Mouse (Mus musculus) kidney, adult 8-10 months (tissue): ENCODE data around the gene Tmem60.
A peak's percentile ranks its signal among the peaks of the same experiment; 100 is the strongest.

ENCODE experiments used
- DNase-seq, 2 experiments: peaks; one replicate each; pipeline ENCODE4 v3.0.0; 2022

Gene Tmem60

DNA sequence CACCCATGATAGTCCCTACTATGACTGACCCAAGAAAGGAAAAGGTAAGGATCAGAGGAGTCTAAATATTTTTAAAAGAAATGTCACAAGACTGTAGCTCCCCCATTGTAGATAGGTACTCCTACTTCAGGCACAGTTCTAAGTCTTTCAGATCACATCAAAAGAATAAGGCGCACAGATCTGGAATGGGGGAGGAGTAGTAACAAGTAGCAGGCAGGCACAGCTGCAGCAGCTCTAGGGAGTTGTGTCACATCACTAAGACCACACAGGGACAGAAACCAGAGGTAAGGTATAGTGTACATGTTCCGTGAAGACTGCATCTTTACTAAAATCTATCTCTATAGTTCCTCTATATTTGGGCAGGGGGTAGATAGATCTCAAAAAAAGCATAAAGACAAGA, 29.8 kb downstream of the Tmem60 start:
- DNase-seq: no peak

DNA sequence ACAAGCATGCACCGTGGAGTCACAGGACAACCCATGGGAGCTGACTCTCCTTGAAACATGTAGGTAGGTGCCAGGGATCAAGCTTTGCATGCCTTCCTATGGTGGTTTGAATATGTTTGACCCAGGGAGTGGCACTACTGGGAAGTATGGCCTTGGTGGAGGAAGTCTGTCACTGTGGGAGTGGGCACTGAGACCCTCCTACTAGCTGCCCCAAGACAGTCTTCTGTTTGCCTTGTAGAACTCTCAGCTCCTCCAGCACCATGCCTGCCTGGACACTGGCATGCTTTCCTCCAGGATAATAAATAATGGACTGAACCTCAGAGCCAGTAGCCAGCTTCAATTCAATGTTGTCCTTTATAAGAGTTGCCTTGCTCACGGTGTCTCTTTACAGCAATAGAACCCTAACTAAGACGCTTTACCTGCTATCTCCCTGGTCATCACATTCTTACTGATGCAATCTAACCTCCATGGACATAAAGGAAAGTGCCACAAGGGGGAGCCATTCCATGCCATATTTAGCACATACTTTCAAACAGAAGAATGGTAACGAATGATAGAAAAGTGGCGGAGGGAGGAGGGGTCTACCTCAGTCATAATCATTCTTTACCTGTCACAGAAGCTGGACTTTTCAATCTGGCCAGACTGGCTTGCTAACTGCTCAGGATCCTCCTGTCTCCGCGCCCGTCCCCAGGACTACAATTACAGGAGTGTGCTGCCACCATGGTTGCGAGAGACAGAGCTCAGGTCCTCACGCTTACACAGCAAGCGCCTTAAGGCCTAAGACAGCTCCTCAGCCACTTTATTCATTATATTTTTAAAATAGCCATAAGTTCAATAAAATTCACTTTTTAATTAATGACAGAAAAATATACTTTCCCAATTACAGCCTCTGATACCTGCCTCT, 31.6 kb downstream of the Tmem60 start:
- DNase-seq: peak; percentile 59 to 84

DNA sequence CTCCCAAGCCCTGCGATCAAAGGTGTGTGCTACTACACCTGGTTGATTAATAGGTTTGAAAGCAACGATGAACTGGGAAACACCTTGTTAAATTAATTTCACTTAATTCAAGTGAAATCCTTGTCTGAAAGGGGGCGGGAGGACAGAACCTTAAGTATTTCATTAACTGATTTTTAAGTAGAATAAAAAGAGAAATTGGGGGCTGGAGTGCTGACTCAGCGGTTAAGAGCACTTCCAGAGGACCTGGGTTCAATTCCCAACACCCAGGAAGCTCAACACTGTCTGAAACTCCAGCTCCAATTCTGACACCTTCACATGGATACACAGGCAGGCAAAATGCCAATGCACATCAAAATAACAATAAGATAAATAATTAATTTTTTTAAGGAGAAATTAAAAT, 37.0 kb downstream of the Tmem60 start:
- no peak for DNase-seq

DNA sequence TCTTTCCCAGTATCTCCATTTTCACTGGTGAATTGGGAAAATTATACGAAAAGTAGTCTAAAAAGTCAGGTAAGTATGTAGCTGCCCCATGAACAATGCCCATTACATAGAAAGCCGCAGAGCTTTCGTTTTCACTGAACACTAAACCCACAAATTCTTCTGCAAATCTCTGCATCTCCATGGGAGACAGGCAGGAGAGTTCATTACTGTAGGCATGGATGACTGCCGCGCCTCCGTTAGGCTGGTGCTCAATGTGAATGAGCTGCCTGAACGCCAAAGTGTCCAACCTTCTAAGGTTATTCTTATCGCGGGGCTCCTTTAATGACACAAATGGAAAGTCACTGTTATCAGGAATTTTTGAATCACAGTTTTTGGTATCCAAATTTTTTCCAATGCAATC, 37.6 kb downstream of the Tmem60 start:
- no peak for DNase-seq

DNA sequence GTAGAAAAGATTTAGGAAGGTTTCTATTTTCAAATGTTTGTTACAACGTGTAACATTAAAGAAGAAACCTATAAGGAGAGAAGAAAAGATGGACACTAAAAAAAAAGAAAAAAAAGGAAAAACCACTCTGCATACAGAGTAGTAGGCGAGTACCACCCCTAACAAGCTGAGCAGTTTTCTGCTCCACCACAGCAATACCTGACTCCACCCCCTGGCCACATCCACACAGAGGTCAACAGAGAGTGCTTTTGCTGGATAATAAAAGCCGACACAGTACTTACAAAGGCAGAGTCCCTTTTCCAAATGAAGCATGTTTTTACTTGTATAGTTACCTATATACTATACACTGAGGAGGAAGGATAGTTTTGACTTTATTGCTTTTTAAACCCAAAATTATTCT, 42.6 kb downstream of the Tmem60 start:
- no peak for DNase-seq

DNA sequence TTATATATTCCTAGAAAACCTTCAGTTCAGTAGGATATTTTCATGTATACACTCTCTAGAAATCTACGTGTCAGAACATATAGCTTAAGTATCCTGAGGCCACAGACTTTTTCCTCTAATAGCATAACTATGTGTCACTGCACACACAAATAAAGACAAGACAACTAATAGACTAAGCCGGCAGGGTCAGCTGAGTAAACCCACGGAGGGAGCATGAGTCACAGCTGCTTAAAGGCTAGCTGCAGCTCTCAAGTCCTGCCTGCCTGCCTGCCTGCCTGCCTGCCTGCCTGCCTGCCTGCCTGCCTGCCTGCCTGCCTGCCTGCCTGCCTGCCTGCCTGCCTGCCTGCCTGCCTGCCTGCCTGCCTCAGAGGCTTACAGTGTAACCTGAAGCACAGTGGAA, 43.5 kb downstream of the Tmem60 start:
- DNase-seq: no peak

DNA sequence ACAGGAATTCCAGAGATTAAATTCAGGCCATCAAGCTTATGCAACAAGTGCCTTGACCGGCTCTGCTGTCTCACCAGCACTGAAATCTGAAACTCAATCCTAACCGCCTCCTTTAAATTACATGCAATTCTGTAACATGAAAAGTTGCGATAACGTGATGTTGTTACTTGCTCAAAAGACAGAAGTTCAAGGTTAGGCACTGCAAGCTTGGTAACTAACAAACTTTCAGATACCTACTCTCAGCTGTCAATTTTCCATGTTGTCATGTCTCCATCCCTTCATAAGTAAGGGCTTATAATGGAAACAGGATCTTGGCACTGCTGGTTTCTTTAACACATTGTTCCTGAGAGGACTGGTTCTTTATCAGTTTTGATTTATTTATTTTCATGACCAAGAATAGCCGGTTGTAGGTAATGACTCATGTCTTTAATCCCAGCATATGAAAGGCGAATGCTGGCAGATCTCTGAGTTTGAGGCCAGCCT, 47.7 kb downstream of the Tmem60 start:
- DNase-seq: no peak

DNA sequence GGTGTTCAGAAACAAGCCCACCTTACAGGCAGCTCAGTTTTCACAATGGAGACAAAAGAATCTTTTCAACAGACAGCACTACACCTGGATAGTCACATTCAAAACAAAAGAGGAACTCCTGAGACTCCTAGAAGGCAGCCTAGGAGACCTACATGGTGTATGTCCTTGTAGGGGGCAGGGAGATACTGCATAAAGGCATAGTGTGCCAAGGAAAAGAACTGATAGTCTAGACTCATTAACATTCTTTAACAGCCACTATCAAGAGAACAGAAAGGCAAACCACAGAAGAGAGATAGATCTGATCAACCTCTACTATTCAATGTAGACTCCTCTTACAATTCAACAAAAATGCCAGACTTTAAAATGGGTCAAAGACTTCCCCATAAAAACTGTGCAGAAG, 48.4 kb downstream of the Tmem60 start:
- no peak for DNase-seq

DNA sequence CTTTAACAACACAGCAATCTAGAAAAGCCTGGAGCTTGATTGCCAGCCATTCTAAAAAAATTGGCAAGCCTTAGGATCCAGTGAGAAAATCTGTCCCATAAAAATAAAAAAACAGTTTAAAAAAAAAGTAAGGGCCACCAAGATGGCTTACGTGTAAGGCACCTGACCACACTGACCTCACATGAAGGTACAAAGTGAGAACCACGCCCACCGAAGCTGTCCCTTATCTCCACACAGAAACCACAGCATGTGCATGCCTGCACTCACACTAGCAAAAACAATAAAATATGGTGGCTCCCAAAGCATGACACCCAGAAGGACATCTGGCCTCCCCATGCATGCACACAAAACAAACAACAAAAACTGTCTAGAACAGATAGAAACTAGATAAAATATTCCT, 49.3 kb downstream of the Tmem60 start:
- no peak for DNase-seq

DNA sequence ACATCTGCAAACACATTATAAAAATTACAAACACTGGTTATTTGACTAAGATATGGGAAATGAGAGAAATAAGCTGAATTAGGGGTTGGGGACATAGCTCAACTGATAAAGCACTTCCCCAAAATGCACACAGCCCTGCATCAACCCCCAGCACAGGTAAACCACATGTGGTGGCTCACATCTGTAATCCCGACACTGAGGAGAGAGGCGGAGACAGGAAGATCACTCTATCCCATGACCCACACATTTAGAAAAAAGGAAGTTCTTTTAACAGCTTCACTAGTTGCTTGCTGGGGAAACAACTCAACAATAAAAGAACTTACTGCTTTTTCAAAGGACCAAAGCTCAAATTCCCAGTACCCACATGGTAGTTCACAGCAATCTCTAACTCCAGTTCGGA, 50.6 kb downstream of the Tmem60 start:
- DNase-seq: no peak

DNA sequence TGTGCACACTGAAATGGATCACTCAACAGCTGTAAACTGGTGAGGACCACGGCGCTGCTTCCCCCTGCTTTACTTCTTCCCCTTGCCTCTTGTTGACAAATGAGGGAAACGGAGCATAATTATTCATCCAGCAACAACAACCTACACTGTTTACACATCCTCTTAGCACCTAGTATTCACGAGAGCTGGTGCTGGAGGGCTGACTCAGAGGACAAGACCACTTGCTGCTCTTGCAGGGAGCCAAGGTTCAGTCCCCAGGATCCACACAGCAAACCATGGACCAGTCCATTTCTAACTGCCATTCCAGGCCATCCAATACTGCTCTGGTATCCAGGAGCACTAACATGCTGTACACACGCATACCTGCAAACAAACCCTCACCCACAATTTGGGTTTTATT, 53.9 kb downstream of the Tmem60 start:
- no peak for DNase-seq
